Mouse (Mus musculus): ENCODE measurements at regions not wholly inside any gene's neighbourhood (a gene's known extent, or its start where the extent isn't known, plus 50 kb on each side); places are given as distances from the start of the nearest gene placed in this dataset.

- TF ChIP-seq SMC3 (IDR thresholded peaks at IDR 0.05; ENCODE audit: low read depth, low read length): no peak
- TF ChIP-seq CHD2 (IDR thresholded peaks at IDR 0.05; ENCODE audit: low read length): no peak
- no peak for TF ChIP-seq CTCF (IDR thresholded peaks at IDR 0.05 in 2 of 3, conservative IDR thresholded peaks at IDR 0.05 in 1 of 3; ENCODE audit: control insufficient read depth in 1 of 3, insufficient read depth in 1 of 3, low read depth in 2 of 3, low read length in 3 of 3, poor library complexity in 1 of 3, severe bottlenecking in 1 of 3)
- no peak for TF ChIP-seq KAT2A (conservative IDR thresholded peaks at IDR 0.05; ENCODE audit: low read depth, low read length)
- TF ChIP-seq POLR2A (IDR thresholded peaks at IDR 0.05; ENCODE audit: control insufficient read depth in 1 of 2, insufficient read depth in 1 of 2, low read depth in 1 of 2, low read length in 2 of 2, poor library complexity in 1 of 2): no peak
- no peak for TF ChIP-seq SIN3A (IDR thresholded peaks at IDR 0.05; ENCODE audit: low read length)
- TF ChIP-seq MYC (IDR thresholded peaks at IDR 0.05; ENCODE audit: low read depth, low read length): no peak
- TF ChIP-seq EP300 (IDR thresholded peaks at IDR 0.05; ENCODE audit: low read depth in 1 of 2, low read length in 2 of 2): no peak
- no peak for TF ChIP-seq GATA1 (IDR thresholded peaks at IDR 0.05; ENCODE audit: low read depth, low read length)
- TF ChIP-seq POLR2AphosphoS2 (IDR thresholded peaks at IDR 0.05; ENCODE audit: low read length): no peak
Measured at GRCm38 (mm10) chr8:126872574-126872973, 73.1 kb downstream of the Tomm20 start.
